ENCODE assay signal across 24 mouse cellular contexts in genomic region chr8:122316402-122316801, GRCm38 (mm10). TPM values are rescaled to one million over a fixed set of nuclear protein-coding genes. Genes with fewer than 3 reads are reported as not detected.
DNase-seq lines count a peak whose midpoint lies in the region; ATAC-seq and TF ChIP-seq lines count a peak whose summit lies in the region.
"Had no signal": no experiment of that assay in that cellular context is flagged by ENCODE, and none has a peak within 500 bp of the region (broad histone marks: within the 10 kb centered on the region; RNA-seq: fewer than 3 reads in every experiment).

No protein-coding gene starts in this region.

- H3K4me1 ChIP-seq in liver, adult 2 months (ENCODE audit: control insufficient read depth, insufficient read depth, low read length) = peaks cover 60% of the 10 kb centered on the region
- H3K4me1 ChIP-seq in liver, postnatal 0 days (ENCODE audit: insufficient read depth) = peaks cover 98% of the 10 kb centered on the region
- peaks cover 32 to 86% of the 10 kb centered on the region in 2 experiments for H3K4me1 ChIP-seq in MEL (ENCODE audit: control insufficient read depth in 1 of 2, insufficient read depth in 2 of 2, low read length in 2 of 2)
- H3K4me1 ChIP-seq in intestine, embryonic 14.5 days (replicated peaks; ENCODE audit: control insufficient read depth, insufficient read depth, low read length) = peaks cover 29% of the 10 kb centered on the region
- peaks cover 99% of the 10 kb centered on the region in 2 experiments for H3K4me1 ChIP-seq in liver, embryonic 14.5 days (replicated peaks; ENCODE audit: control insufficient read depth in 2 of 2, insufficient read depth in 2 of 2, low read length in 1 of 2)

- H3K4me3 ChIP-seq in liver, adult 2 months (ENCODE audit: insufficient read depth, low read depth, low read length) = no peak overlapping the region
- H3K4me3 ChIP-seq in liver, postnatal 0 days (ENCODE audit: low read depth, low read length) = no peak overlapping the region
- H3K4me3 ChIP-seq in MEL (ENCODE audit: control insufficient read depth in 1 of 2, insufficient read depth in 1 of 2, low read depth in 2 of 2, low read length in 2 of 2) = no peak overlapping the region
- H3K4me3 ChIP-seq in intestine, embryonic 14.5 days (ENCODE audit: low read depth, low read length) = no peak overlapping the region
- H3K4me3 ChIP-seq in liver, embryonic 14.5 days (ENCODE audit: insufficient read depth in 1 of 2, low read depth in 2 of 2, low read length in 2 of 2) = no peak overlapping the region
- H3K4me3 ChIP-seq: limb, embryonic 15.5 days had no signal

- H3K27ac ChIP-seq in liver, adult 2 months (replicated peaks; ENCODE audit: insufficient read depth, low read depth, low read length) = peak overlapping the region; percentile 57
- no peak overlapping the region for H3K27ac ChIP-seq in liver, postnatal 0 days (ENCODE audit: low read depth)
- peak overlapping the region; percentile 98 for H3K27ac ChIP-seq in MEL (ENCODE audit: control insufficient read depth, low read depth, low read length)
- 0 out of 2 replicates have a peak overlapping the region, but pooled peaks have one; percentile 4 for H3K27ac ChIP-seq in intestine, embryonic 14.5 days (ENCODE audit: low read depth)
- peak overlapping the region; percentile 85 for H3K27ac ChIP-seq in liver, embryonic 14.5 days
- H3K27ac ChIP-seq: hindbrain, embryonic 14.5 days; kidney, postnatal 0 days; limb, embryonic 15.5 days had no signal

- no peak overlapping the region for H3K4me2 ChIP-seq in liver, postnatal 0 days (ENCODE audit: low read depth, low read length)
- no peak overlapping the region for H3K4me2 ChIP-seq in intestine, embryonic 14.5 days (ENCODE audit: low read length)
- no peak overlapping the region; the same call in 1 of the 2 replicates for H3K4me2 ChIP-seq in liver, embryonic 14.5 days (ENCODE audit: low read depth)
- H3K4me2 ChIP-seq: hindbrain, embryonic 14.5 days; limb, embryonic 15.5 days had no signal

- H3K79me2 ChIP-seq in liver, adult 2 months (ENCODE audit: control insufficient read depth, insufficient read depth, low read length) = peaks cover 9% of the 10 kb centered on the region; the same call in 1 of the 2 replicates
- peaks cover 7% of the 10 kb centered on the region for H3K79me2 ChIP-seq in MEL (ENCODE audit: control insufficient read depth, insufficient read depth, low read length, poor library complexity)

- TF ChIP-seq POLR2A in liver, adult 2 months (IDR thresholded peaks at IDR 0.05; ENCODE audit: extremely low read depth, insufficient read depth, low read length) = no peak
- TF ChIP-seq POLR2A in MEL (IDR thresholded peaks at IDR 0.05; ENCODE audit: control insufficient read depth in 1 of 2, insufficient read depth in 1 of 2, low read depth in 1 of 2, low read length in 2 of 2, poor library complexity in 1 of 2) = no peak

- H3K27me3 ChIP-seq in liver, adult 2 months (ENCODE audit: control insufficient read depth, insufficient read depth, low read length) = no peaks in the 10 kb centered on the region
- H3K27me3 ChIP-seq in liver, postnatal 0 days (ENCODE audit: insufficient read depth, low read length) = no peaks in the 10 kb centered on the region
- no peaks in the 10 kb centered on the region for H3K27me3 ChIP-seq in MEL (ENCODE audit: control insufficient read depth in 1 of 2, insufficient read depth in 2 of 2, low read length in 2 of 2)
- H3K27me3 ChIP-seq in intestine, embryonic 14.5 days (replicated peaks; ENCODE audit: control insufficient read depth, insufficient read depth, low read length) = no peaks in the 10 kb centered on the region
- no peaks in the 10 kb centered on the region for H3K27me3 ChIP-seq in liver, embryonic 14.5 days (ENCODE audit: control insufficient read depth, insufficient read depth, low read length)
- H3K27me3 ChIP-seq: limb, embryonic 15.5 days; Patski had no signal

- H3K9me3 ChIP-seq in liver, postnatal 0 days (ENCODE audit: low read length) = no peaks in the 10 kb centered on the region
- no peaks in the 10 kb centered on the region for H3K9me3 ChIP-seq in MEL (replicated peaks; ENCODE audit: insufficient read depth, low read length)
- H3K9me3 ChIP-seq in intestine, embryonic 14.5 days (ENCODE audit: control insufficient read depth, low read length) = no peaks in the 10 kb centered on the region
- H3K9me3 ChIP-seq in liver, embryonic 14.5 days (ENCODE audit: control insufficient read depth, low read length) = no peaks in the 10 kb centered on the region
- H3K9me3 ChIP-seq: limb, embryonic 15.5 days had no signal

- no peak overlapping the region for H3K9ac ChIP-seq in liver, adult 2 months (ENCODE audit: low read depth, low read length)
- no peak overlapping the region for H3K9ac ChIP-seq in liver, postnatal 0 days (replicated peaks)
- no peak overlapping the region; the same call in 1 of the 2 replicates for H3K9ac ChIP-seq in MEL (ENCODE audit: control insufficient read depth, low read depth, low read length, poor library complexity, severe bottlenecking)
- no peak overlapping the region for H3K9ac ChIP-seq in intestine, embryonic 14.5 days (ENCODE audit: low read length)
- H3K9ac ChIP-seq in liver, embryonic 14.5 days (replicated peaks) = peak overlapping the region; percentile 58
- H3K9ac ChIP-seq: hindbrain, embryonic 14.5 days; limb, embryonic 15.5 days had no signal

- TF ChIP-seq EP300 in liver, postnatal 0 days (IDR thresholded peaks at IDR 0.05; ENCODE audit: low read depth) = no peak
- TF ChIP-seq EP300 in MEL (IDR thresholded peaks at IDR 0.05; ENCODE audit: low read depth in 1 of 2, low read length in 2 of 2) = no peak
- no peak for TF ChIP-seq EP300 in liver, embryonic 14.5 days (IDR thresholded peaks at IDR 0.05; ENCODE audit: low read depth)

- 39% methylated on average over 2 of the region's 2 CpGs for whole genome bisulfite sequencing in liver, adult 2 months
- WGBS in liver, postnatal 0 days (ENCODE audit: insufficient replicate concordance) = 52% methylated on average over 2 of the region's 2 CpGs
- WGBS in intestine, embryonic 14.5 days = 49% methylated on average over 2 of the region's 2 CpGs
- 52% methylated on average over 2 of the region's 2 CpGs for WGBS in liver, embryonic 14.5 days (ENCODE audit: insufficient replicate concordance)

- no peak for TF ChIP-seq CTCF in liver, adult 2 months (IDR thresholded peaks at IDR 0.05; ENCODE audit: low read depth, low read length)
- TF ChIP-seq CTCF in liver, postnatal 0 days (IDR thresholded peaks at IDR 0.05; ENCODE audit: low read depth) = no peak
- no peak for TF ChIP-seq CTCF in MEL (IDR thresholded peaks at IDR 0.05 in 2 of 3, conservative IDR thresholded peaks at IDR 0.05 in 1 of 3; ENCODE audit: control insufficient read depth in 1 of 3, insufficient read depth in 1 of 3, low read depth in 2 of 3, low read length in 3 of 3, poor library complexity in 1 of 3, severe bottlenecking in 1 of 3)
- TF ChIP-seq CTCF in liver, embryonic 14.5 days (IDR thresholded peaks at IDR 0.05; ENCODE audit: low read depth) = no peak

- DNase-seq in liver, adult 2 months (ENCODE audit: extremely low read depth, low read depth, low spot score) = peak; percentile 57
- no peak for DNase-seq in liver, postnatal 0 days
- no peak for DNase-seq in MEL (ENCODE audit: low read depth, low spot score)
- DNase-seq in intestine, embryonic 14.5 days (ENCODE audit: low spot score) = no peak
- DNase-seq in liver, embryonic 14.5 days (ENCODE audit: low read depth in 3 of 3, low spot score in 3 of 3) = no peak
- no peak for DNase-seq in embryo, embryonic 10 days (ENCODE audit: low spot score)
- DNase-seq in urinary bladder, adult 18-20 months (ENCODE audit: low spot score in 2 of 2) = no peak
- DNase-seq: adrenal gland, adult 8-10 months; cerebellum, postnatal 25 days; heart, postnatal 10 days; kidney, adult 11 months; lung, postnatal 10 days; retina, postnatal 1 day; right cerebral cortex, postnatal 4 days; thymus, postnatal 36 days had no signal

- H3K36me3 ChIP-seq in liver, adult 2 months (ENCODE audit: control insufficient read depth, insufficient read depth, low read length) = no peaks in the 10 kb centered on the region
- peaks cover 52% of the 10 kb centered on the region for H3K36me3 ChIP-seq in liver, postnatal 0 days (replicated peaks; ENCODE audit: insufficient read depth, low read length)
- H3K36me3 ChIP-seq in MEL (ENCODE audit: control insufficient read depth in 1 of 2, insufficient read depth in 2 of 2, low read length in 2 of 2) = peaks cover 11 to 79% of the 10 kb centered on the region in 2 experiments
- peaks cover 8% of the 10 kb centered on the region; the same call in 1 of the 2 replicates for H3K36me3 ChIP-seq in intestine, embryonic 14.5 days (ENCODE audit: control insufficient read depth, insufficient read depth, low read length)
- H3K36me3 ChIP-seq in liver, embryonic 14.5 days (replicated peaks; ENCODE audit: control insufficient read depth, insufficient read depth, low read depth) = peaks cover 77% of the 10 kb centered on the region
- H3K36me3 ChIP-seq: limb, embryonic 15.5 days had no signal

- no peak for ATAC-seq in liver, postnatal 0 days
- ATAC-seq in intestine, embryonic 14.5 days (replicated peaks; ENCODE audit: low FRiP score, low TSS enrichment, low read depth) = no peak
- ATAC-seq in liver, embryonic 14.5 days (ENCODE audit: insufficient read depth) = no peak
- ATAC-seq: midbrain, embryonic 16.5 days; Patski had no signal

- TF ChIP-seq RAD21 in MEL (IDR thresholded peaks at IDR 0.05; ENCODE audit: low read depth, low read length) = no peak

RNA-seq across cellular contexts. Expression of gene Zfpm1, which starts 34.5 kb away (rescaled TPM):
- total RNA-seq in liver, adult 2 months (2014; rRNA removed) = 7.9 and 8.4 TPM in 2 replicates
- 56.5 and 67.5 TPM in 2 replicates for polyA plus RNA-seq in liver, adult 2 months (2012; rRNA removed)
- polyA plus RNA-seq in liver, postnatal 0 days (2015; fragmentation: Nextera tagmentation; extraction: Ambion mirVana) = 5.7 and 6.9 TPM in 2 replicates
- total RNA-seq in MEL (2012; rRNA removed) = 104 and 133 TPM in 2 replicates
- polyA plus RNA-seq in MEL (2012; ENCODE audit: insufficient read depth in 1 of 2, insufficient read length in 2 of 2, low read depth in 1 of 2, low replicate concordance in 2 of 2, missing spikeins in 1 of 2) = 100 to 1,000 TPM; 260 to 343 TPM
- 4.2 and 6.4 TPM in 2 replicates for polyA plus RNA-seq in intestine, embryonic 14.5 days (2014; fragmentation: Nextera tagmentation; extraction: Ambion mirVana)
- polyA plus RNA-seq in liver, embryonic 14.5 days (2012; rRNA removed) = 69.6 and 80.3 TPM in 2 replicates
- 13.3 and 16.2 TPM in 2 replicates for polyA plus RNA-seq in liver, embryonic 14.5 days (2014; fragmentation: Nextera tagmentation; extraction: Ambion mirVana)

RNA-seq across cellular contexts. Expression of gene Trhr2, which starts 44.1 kb away (rescaled TPM):
- total RNA-seq in liver, adult 2 months (2014; rRNA removed) = not detected in 2 replicates
- not detected in 2 replicates for polyA plus RNA-seq in liver, adult 2 months (2012; rRNA removed)
- not detected in 2 replicates for polyA plus RNA-seq in liver, postnatal 0 days (2015; fragmentation: Nextera tagmentation; extraction: Ambion mirVana)
- 0.12 TPM in 1 of 2 replicates, not detected in the other for total RNA-seq in MEL (2012; rRNA removed)
- polyA plus RNA-seq in MEL (2012; ENCODE audit: insufficient read depth in 1 of 2, insufficient read length in 2 of 2, low read depth in 1 of 2, low replicate concordance in 2 of 2, missing spikeins in 1 of 2) = under 1 TPM in 1 of 2 experiments, not detected in 1; 0.07 TPM
- not detected in 2 replicates for polyA plus RNA-seq in intestine, embryonic 14.5 days (2014; fragmentation: Nextera tagmentation; extraction: Ambion mirVana)
- not detected in 2 replicates for polyA plus RNA-seq in liver, embryonic 14.5 days (2012; rRNA removed)
- not detected in 2 replicates for polyA plus RNA-seq in liver, embryonic 14.5 days (2014; fragmentation: Nextera tagmentation; extraction: Ambion mirVana)
- total RNA-seq: adrenal gland, adult 8-10 months; gastrocnemius, adult 8-10 months; granulocyte monocyte progenitor cell, adult 5-6 weeks; heart, postnatal 10 days; megakaryocyte progenitor cell, adult 5-6 weeks had no signal
- polyA plus RNA-seq: forebrain, embryonic 11.5 days; hindbrain, embryonic 14.5 days; kidney, postnatal 0 days had no signal
